Mouse (Mus musculus): ENCODE measurements at regions not wholly inside any gene's neighbourhood (a gene's known extent, or its start where the extent isn't known, plus 50 kb on each side); places are given as distances from the start of the nearest gene placed in this dataset.

GRCm38 (mm10) chr13:44540401-44540800, 188.9 kb upstream of the Jarid2 start:
- WGBS: 81% methylated on average over 4 of the region's 4 CpGs
- DNase-seq (ENCODE audit: low read depth, low spot score): no peak

- 22% methylated on average over 5 of the region's 5 CpGs for WGBS
- peak; percentile 24 for DNase-seq (ENCODE audit: low read depth, low spot score)
These were observed 188.0 kb upstream of the Jarid2 start for GRCm38 (mm10) chr13:44541243-44541653.

GRCm38 (mm10) chr13:44544786-44545185, 184.5 kb upstream of the Jarid2 start:
- no peak for DNase-seq (ENCODE audit: low read depth, low spot score)
- 82% methylated on average over 9 of the region's 9 CpGs for WGBS

GRCm38 (mm10) chr13:44546289-44546688, 183.0 kb upstream of the Jarid2 start:
- 88% methylated on average over 2 of the region's 2 CpGs for WGBS
- no peak for DNase-seq (ENCODE audit: low read depth, low spot score)

- 92% methylated on average over 3 of the region's 3 CpGs for WGBS
- DNase-seq (ENCODE audit: low read depth, low spot score): no peak
These were observed 180.4 kb upstream of the Jarid2 start for GRCm38 (mm10) chr13:44548880-44549279.

- DNase-seq (ENCODE audit: low read depth, low spot score): no peak
- 71% methylated on average over 5 of the region's 5 CpGs for WGBS
These were observed 175.9 kb upstream of the Jarid2 start for GRCm38 (mm10) chr13:44553363-44553762.

- DNase-seq (ENCODE audit: low read depth, low spot score): no peak
- 91% methylated on average over 9 of the region's 9 CpGs for WGBS
These were observed 174.4 kb upstream of the Jarid2 start for GRCm38 (mm10) chr13:44554686-44555463.

GRCm38 (mm10) chr13:44555979-44556378, 173.3 kb upstream of the Jarid2 start:
- DNase-seq (ENCODE audit: low read depth, low spot score): no peak
- WGBS: 32% methylated on average over 6 of the region's 6 CpGs

- DNase-seq (ENCODE audit: low read depth, low spot score): no peak
- 95% methylated on average over 12 of the region's 12 CpGs for WGBS
These were observed 171.2 kb upstream of the Jarid2 start for GRCm38 (mm10) chr13:44558051-44558450.

GRCm38 (mm10) chr13:44558491-44559177, 170.6 kb upstream of the Jarid2 start:
- WGBS: 92% methylated on average over 21 of the region's 21 CpGs
- no peak for DNase-seq (ENCODE audit: low read depth, low spot score)

- DNase-seq (ENCODE audit: low read depth, low spot score): no peak
- 96% methylated on average over 6 of the region's 6 CpGs for WGBS
These were observed 170.1 kb upstream of the Jarid2 start for GRCm38 (mm10) chr13:44559178-44559565.

GRCm38 (mm10) chr13:44559706-44560105, 169.6 kb upstream of the Jarid2 start:
- 50% methylated on average over 2 of the region's 2 CpGs for WGBS
- no peak for DNase-seq (ENCODE audit: low read depth, low spot score)

GRCm38 (mm10) chr13:44564705-44565104, 164.6 kb upstream of the Jarid2 start:
- no peak for DNase-seq (ENCODE audit: low read depth, low spot score)
- 59% methylated on average over 11 of the region's 11 CpGs for WGBS

GRCm38 (mm10) chr13:44567696-44568095, 161.6 kb upstream of the Jarid2 start:
- no peak for DNase-seq (ENCODE audit: low read depth, low spot score)
- WGBS: 27% methylated on average over 2 of the region's 2 CpGs

- WGBS: 38% methylated on average over 3 of the region's 3 CpGs
- DNase-seq (ENCODE audit: low read depth, low spot score): no peak
These were observed 160.0 kb upstream of the Jarid2 start for GRCm38 (mm10) chr13:44569241-44569778.

- DNase-seq (ENCODE audit: low read depth, low spot score): no peak
- WGBS: 48% methylated on average over 7 of the region's 7 CpGs
These were observed 155.8 kb upstream of the Jarid2 start for GRCm38 (mm10) chr13:44573463-44573862.

- WGBS: 94% methylated on average over 5 of the region's 5 CpGs
- DNase-seq (ENCODE audit: low read depth, low spot score): no peak
These were observed 150.1 kb upstream of the Jarid2 start for GRCm38 (mm10) chr13:44579215-44579614.

GRCm38 (mm10) chr13:44580156-44580736, 149.0 kb upstream of the Jarid2 start:
- no peak for DNase-seq (ENCODE audit: low read depth, low spot score)
- 43% methylated on average over 15 of the region's 15 CpGs for WGBS

- peak; percentile 61 for DNase-seq (ENCODE audit: low read depth, low spot score)
- 7% methylated on average over 9 of the region's 9 CpGs for WGBS
These were observed 148.5 kb upstream of the Jarid2 start for GRCm38 (mm10) chr13:44580767-44581166.

- no peak for DNase-seq (ENCODE audit: low read depth, low spot score)
These were observed 147.1 kb upstream of the Jarid2 start for GRCm38 (mm10) chr13:44581947-44582766.

More at GRCm38 (mm10) chr13:44581947-44582766, 147.1 kb upstream of the Jarid2 start:
- 88% methylated on average over 23 of the region's 23 CpGs for WGBS

Data from large intestine, adult 2 months (tissue).